In genomic region chr16:93576412-93577082, GRCm38 (mm10) we compare ENCODE assay signal across 9 mouse cellular contexts. TPM values are rescaled to one million over a fixed set of nuclear protein-coding genes. Genes with fewer than 3 reads are reported as not detected.
DNase-seq lines count a peak whose midpoint lies in the region; TF ChIP-seq lines count a peak whose summit lies in the region.
"Had no signal": no experiment of that assay in that cellular context is flagged by ENCODE, and none has a peak within 500 bp of the region (broad histone marks: within the 10 kb centered on the region; RNA-seq: fewer than 3 reads in every experiment).

No protein-coding gene starts in this region.

- H3K4me1 ChIP-seq in ES-E14 (ENCODE audit: control insufficient read depth in 2 of 2, insufficient read depth in 2 of 2, low read length in 2 of 2, poor library complexity in 1 of 2), result peaks cover 0 to 7% of the 10 kb centered on the region in 2 experiments; a peak in 2 of 4 replicates
- no peaks in the 10 kb centered on the region for H3K4me1 ChIP-seq in bone marrow macrophage, adult 2 months (ENCODE audit: control insufficient read depth, insufficient read depth, low read length)
- no peaks in the 10 kb centered on the region; the same call in 1 of the 2 replicates for H3K4me1 ChIP-seq in embryonic fibroblast, embryonic 13.5 days (ENCODE audit: control insufficient read depth, insufficient read depth, low read length)

- in situ Hi-C loops in ES-E14 (cut with MboI; ENCODE audit: low sequenced_read_pairs in 2 of 2, unreplicated experiment in 2 of 2), result no loop called here

- intact Hi-C loops in heart, postnatal 10 days (cut with DNase I), result no loop called here

- no peak overlapping the region for H3K4me3 ChIP-seq in ES-E14 (ENCODE audit: insufficient read depth in 1 of 2, low read depth in 1 of 2, low read length in 2 of 2, poor library complexity in 1 of 2, severe bottlenecking in 1 of 2)
- H3K4me3 ChIP-seq in bone marrow macrophage, adult 2 months (ENCODE audit: insufficient read depth, low read length), result no peak overlapping the region
- H3K4me3 ChIP-seq in embryonic fibroblast, embryonic 13.5 days (ENCODE audit: insufficient read depth, low read length), result no peak overlapping the region
- H3K4me3 ChIP-seq in layer of hippocampus, adult 2 months, result no peak overlapping the region

- H3K36me3 ChIP-seq in ES-E14 (ENCODE audit: control insufficient read depth, insufficient read depth, low read length, poor library complexity, severe bottlenecking), result peaks cover 2% of the 10 kb centered on the region; the same call in 1 of the 2 replicates

- peak; percentile 68 for DNase-seq in ES-E14 (ENCODE audit: low read depth, low spot score)
- DNase-seq in heart, postnatal 10 days, result peak; percentile 79 to 89
- peak; percentile 65 to 91 for DNase-seq in layer of hippocampus, adult 2 months (ENCODE audit: low spot score in 2 of 2)
- peak; percentile 74 for DNase-seq in lung, postnatal 25 days (ENCODE audit: low spot score)
- DNase-seq in right cerebral cortex, adult 18-20 months, result peak; percentile 68
- peak; percentile 94 for DNase-seq in thymus, postnatal 4 days

- no peak for TF ChIP-seq POLR2A in bone marrow macrophage, adult 2 months (IDR thresholded peaks at IDR 0.05; ENCODE audit: borderline replicate concordance, low read depth, low read length)
- TF ChIP-seq POLR2A in embryonic fibroblast, embryonic 13.5 days (IDR thresholded peaks at IDR 0.05; ENCODE audit: low read depth, low read length), result no peak

- H3K27ac ChIP-seq in ES-E14 (ENCODE audit: insufficient read depth, low read depth, low read length, poor library complexity, severe bottlenecking), result no peak overlapping the region
- no peak overlapping the region for H3K27ac ChIP-seq in bone marrow macrophage, adult 2 months (ENCODE audit: insufficient read depth, low read depth, low read length)
- no peak overlapping the region for H3K27ac ChIP-seq in embryonic fibroblast, embryonic 13.5 days (ENCODE audit: insufficient read depth, low read length)
- no peak overlapping the region for H3K27ac ChIP-seq in layer of hippocampus, adult 2 months

- H3K9ac ChIP-seq in ES-E14 (ENCODE audit: insufficient read depth, low read depth, low read length, poor library complexity, severe bottlenecking), result no peak overlapping the region

- peak; percentile 82 for TF ChIP-seq CTCF in bone marrow macrophage, adult 2 months (IDR thresholded peaks at IDR 0.05; ENCODE audit: low read depth, low read length)
- peak; percentile 82; the same call in 1 of the 2 replicates for TF ChIP-seq CTCF in embryonic fibroblast, embryonic 13.5 days (IDR thresholded peaks at IDR 0.05; ENCODE audit: borderline replicate concordance, insufficient read depth, low read length)
- TF ChIP-seq CTCF in layer of hippocampus, adult 2 months (conservative IDR thresholded peaks at IDR 0.05), result peak; percentile 99

- H3K9me3 ChIP-seq in ES-E14 (ENCODE audit: control insufficient read depth, insufficient read depth, low read depth, low read length), result no peaks in the 10 kb centered on the region

TF ChIP-seq in ES-E14, 5 proteins besides CTCF, POLR2A, EP300 and RAD21:
- TF ChIP-seq ZC3H11A (IDR thresholded peaks at IDR 0.05; ENCODE audit: borderline replicate concordance, low read depth, low read length), result peak; percentile 80
- TF ChIP-seq HCFC1 (IDR thresholded peaks at IDR 0.05; ENCODE audit: borderline replicate concordance, insufficient read depth, low read length), result no peak
TF ChIP-seq in ES-E14: peak in this region for 1.

RNA-seq across cellular contexts. Expression of gene Setd4, which starts 27.3 kb away (rescaled TPM):
- 27.5 and 44.1 TPM in 2 replicates for total RNA-seq in ES-E14 (2012; rRNA removed)
- 5.4 and 6.1 TPM in 2 replicates for polyA plus RNA-seq in bone marrow macrophage, adult 2 months (2012; ENCODE audit: insufficient read depth, insufficient read length, missing spikeins)
- polyA plus RNA-seq in embryonic fibroblast, embryonic 13.5 days (2011; ENCODE audit: insufficient read length, low read depth, missing spikeins), result 4.9 and 6.1 TPM in 2 replicates
- total RNA-seq in heart, postnatal 10 days (2021), result 1 to 10 TPM; 1.3 to 3.4 TPM
- 10 to 100 TPM in 1 of 2 experiments, 1 to 10 TPM in 1; 9.6 to 12.9 TPM for total RNA-seq in layer of hippocampus, adult 2 months (2021)

RNA-seq across cellular contexts. Expression of gene Cbr1, which starts 29.1 kb away (rescaled TPM):
- total RNA-seq in ES-E14 (2012; rRNA removed), result 32.9 and 35.3 TPM in 2 replicates
- 37.5 and 40.0 TPM in 2 replicates for polyA plus RNA-seq in bone marrow macrophage, adult 2 months (2012; ENCODE audit: insufficient read depth, insufficient read length, missing spikeins)
- 30.0 and 34.3 TPM in 2 replicates for polyA plus RNA-seq in embryonic fibroblast, embryonic 13.5 days (2011; ENCODE audit: insufficient read length, low read depth, missing spikeins)
- 10 to 100 TPM; 29.0 to 34.0 TPM for total RNA-seq in heart, postnatal 10 days (2021)
- total RNA-seq in layer of hippocampus, adult 2 months (2021), result 10 to 100 TPM; 70.0 to 75.4 TPM

RNA-seq across cellular contexts. Expression of gene Gm5678, which starts 51.4 kb away (rescaled TPM):
- not detected in 2 replicates for total RNA-seq in ES-E14 (2012; rRNA removed)
- not detected in 2 replicates for polyA plus RNA-seq in bone marrow macrophage, adult 2 months (2012; ENCODE audit: insufficient read depth, insufficient read length, missing spikeins)
- polyA plus RNA-seq in embryonic fibroblast, embryonic 13.5 days (2011; ENCODE audit: insufficient read length, low read depth, missing spikeins), result not detected in 2 replicates
- total RNA-seq in heart, postnatal 10 days (2021), result 1 to 10 TPM; 1.4 to 1.8 TPM
- 1 to 10 TPM; 2.3 to 4.6 TPM for total RNA-seq in layer of hippocampus, adult 2 months (2021)
- polyA plus RNA-seq: liver, embryonic 16.5 days had no signal
